Mouse (Mus musculus) right cerebral cortex, adult 18-20 months (tissue): Measurements from ENCODE around the gene Dock11.

Source experiments
- DNase-seq: peaks from one replicate; pipeline ENCODE4 v3.0.0; 2022; ENCODE audit warnings: mixed read lengths

Dock11 gene

GRCm38 (mm10) chrX:35888087-35888895, at the start of gene Dock11:
TSS of gene Dock11 (plus strand) at chrX:35888832.
- peak; percentile 28 for DNase-seq

- no peak for DNase-seq
These were observed 8.9 kb upstream of the Dock11 start for GRCm38 (mm10) chrX:35879703-35880102.

- DNase-seq, result peak; percentile 6
These were observed 540 bp downstream of the Dock11 start for GRCm38 (mm10) chrX:35888945-35889799.

- DNase-seq, result peak; percentile 1
These were observed 1.1 kb downstream of the Dock11 start for GRCm38 (mm10) chrX:35889800-35890106.

- DNase-seq, result no peak
These were observed 3.0 kb downstream of the Dock11 start for GRCm38 (mm10) chrX:35891534-35892125.

DNA sequence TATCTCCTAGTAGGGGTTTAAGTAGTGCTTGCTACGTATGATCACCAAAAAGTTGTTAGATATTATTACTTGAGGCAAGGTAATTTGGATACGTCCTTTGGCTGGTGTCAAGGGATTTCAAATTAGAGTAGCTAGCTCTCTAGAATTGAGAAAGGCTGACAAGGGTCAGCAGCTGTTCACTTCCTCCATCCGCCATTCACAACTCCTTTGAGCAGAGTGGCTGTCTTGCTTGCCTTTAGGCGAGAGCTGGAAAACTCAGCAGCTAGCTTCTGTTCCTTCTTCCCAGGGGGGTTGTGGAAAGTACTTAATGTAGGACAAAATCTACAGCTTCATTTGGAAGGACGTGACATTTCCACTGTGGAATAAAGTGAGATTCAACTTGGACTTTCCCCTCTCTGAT, 3.7 kb downstream of the Dock11 start:
- DNase-seq, result no peak

- no peak for DNase-seq
These were observed 9.2 kb downstream of the Dock11 start for GRCm38 (mm10) chrX:35897648-35898500.

- DNase-seq, result no peak
These were observed 9.8 kb downstream of the Dock11 start for GRCm38 (mm10) chrX:35898501-35898766.

- DNase-seq, result no peak
These were observed 15.7 kb downstream of the Dock11 start for GRCm38 (mm10) chrX:35904352-35904751.

- no peak for DNase-seq
These were observed 18.2 kb downstream of the Dock11 start for GRCm38 (mm10) chrX:35906696-35907330.

GRCm38 (mm10) chrX:35919558-35919957, 30.9 kb downstream of the Dock11 start:
- DNase-seq, result no peak

- DNase-seq, result no peak
These were observed 31.5 kb downstream of the Dock11 start for GRCm38 (mm10) chrX:35920096-35920607.

DNA sequence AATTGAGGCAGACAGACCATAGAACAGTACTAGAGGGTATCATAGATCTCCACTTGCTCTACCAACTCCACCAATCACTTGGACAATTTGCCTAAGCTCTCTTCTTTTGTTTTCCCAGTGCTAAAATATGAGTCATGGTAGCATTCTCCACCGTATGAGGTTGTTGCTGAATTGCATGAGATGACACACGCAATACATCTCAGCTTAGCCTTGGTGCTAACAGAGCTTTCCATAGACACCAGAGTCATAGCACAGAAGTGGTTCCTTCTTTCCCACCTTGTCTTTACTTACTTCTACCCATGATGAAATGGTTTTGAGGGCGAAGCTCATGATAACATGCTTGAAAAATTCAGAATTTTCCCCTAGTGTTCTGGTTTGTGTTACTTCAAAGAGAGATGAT, 33.3 kb downstream of the Dock11 start:
- no peak for DNase-seq

- DNase-seq, result no peak
These were observed 36.2 kb downstream of the Dock11 start for GRCm38 (mm10) chrX:35924705-35925264.

DNA sequence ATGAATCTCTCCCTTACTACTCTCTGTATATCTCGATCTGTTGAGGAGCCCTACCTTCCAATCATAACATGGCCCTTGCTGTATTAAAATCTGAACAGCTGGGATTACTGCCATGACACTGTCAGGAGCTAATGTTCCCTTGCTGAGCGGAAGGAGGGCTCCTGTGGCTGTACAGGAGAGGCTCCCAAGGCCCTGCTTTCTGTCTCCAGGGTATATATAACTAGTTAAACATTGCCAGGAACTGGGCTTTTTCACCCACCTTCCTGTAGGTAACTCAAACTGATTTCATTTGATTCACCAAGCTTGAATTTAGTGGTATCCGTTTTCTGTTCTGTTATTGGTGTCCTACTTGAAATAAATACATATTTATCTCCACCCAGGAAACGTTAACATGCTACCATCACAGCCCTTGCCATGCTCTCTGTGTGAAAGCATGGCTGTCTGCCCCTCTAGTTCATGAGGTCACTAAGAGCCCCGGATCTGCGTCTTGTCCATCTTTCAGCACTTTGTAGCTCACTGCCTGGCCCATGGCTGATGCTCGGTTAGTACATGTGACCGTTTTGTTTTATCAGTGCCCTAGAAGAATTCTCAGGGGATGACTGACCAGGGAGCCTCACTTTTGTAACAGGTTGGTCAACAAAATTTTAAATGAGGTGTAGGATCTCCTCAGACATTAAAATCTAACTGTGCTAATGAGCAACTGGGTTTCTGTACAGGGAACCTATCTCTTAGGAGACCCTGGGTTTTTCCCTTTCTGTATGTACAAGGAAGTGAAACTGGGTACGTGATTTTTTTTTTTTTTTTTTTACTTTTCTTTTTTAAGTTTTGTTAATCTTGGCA, 41.7 kb downstream of the Dock11 start:
- no peak for DNase-seq

GRCm38 (mm10) chrX:35930934-35931406, 42.3 kb downstream of the Dock11 start:
- DNase-seq, result no peak

- DNase-seq, result no peak
These were observed 43.3 kb downstream of the Dock11 start for GRCm38 (mm10) chrX:35931945-35932344.

- no peak for DNase-seq
These were observed 44.3 kb downstream of the Dock11 start for GRCm38 (mm10) chrX:35932952-35933351.

- no peak for DNase-seq
These were observed 49.5 kb downstream of the Dock11 start for GRCm38 (mm10) chrX:35938112-35938511.

DNA sequence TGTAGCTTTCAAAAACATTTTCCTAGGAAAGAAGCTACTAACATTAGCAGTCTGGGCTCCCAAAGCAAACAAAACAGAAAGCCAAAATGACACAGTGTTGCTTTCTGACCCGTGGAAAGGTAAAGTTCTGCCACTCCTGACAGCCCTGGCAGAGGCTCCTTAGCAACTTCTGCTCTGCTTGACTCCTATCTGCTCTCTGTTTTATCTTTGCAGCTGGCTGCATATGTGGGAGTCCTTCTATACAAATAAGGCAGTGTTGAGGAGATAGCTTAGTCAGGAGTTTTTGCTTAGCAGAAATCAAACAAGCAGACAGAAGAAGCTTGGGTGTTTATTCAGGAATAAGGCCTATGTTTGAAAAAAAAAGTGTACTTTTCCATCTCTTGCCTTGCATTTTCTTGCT, 57.8 kb downstream of the Dock11 start:
- DNase-seq, result no peak

- DNase-seq, result no peak
These were observed 61.5 kb downstream of the Dock11 start for GRCm38 (mm10) chrX:35950135-35950534.
